11 mouse cellular contexts compared by ENCODE assay signal in genomic region chr7:19821633-19822032, GRCm38 (mm10). TPM values are rescaled to one million over a fixed set of nuclear protein-coding genes. Genes with fewer than 3 reads are reported as not detected.
DNase-seq lines count a peak whose midpoint lies in the region; ATAC-seq and TF ChIP-seq lines count a peak whose summit lies in the region.
"Had no signal": no experiment of that assay in that cellular context is flagged by ENCODE, and none has a peak within 500 bp of the region (broad histone marks: within the 10 kb centered on the region; RNA-seq: fewer than 3 reads in every experiment).

No protein-coding gene starts in this region.

- peaks cover 42% of the 10 kb centered on the region for H3K4me1 ChIP-seq in heart, embryonic 13.5 days
- peaks cover 36% of the 10 kb centered on the region for H3K4me1 ChIP-seq in neural tube, embryonic 13.5 days (replicated peaks)
- H3K4me1 ChIP-seq in neural tube, embryonic 15.5 days, result peaks cover 27% of the 10 kb centered on the region
- H3K4me1 ChIP-seq in limb, embryonic 14.5 days (ENCODE audit: control insufficient read depth, insufficient read depth, low read length), result peaks cover 30% of the 10 kb centered on the region
- H3K4me1 ChIP-seq in forebrain, embryonic 10.5 days, result peaks cover 40% of the 10 kb centered on the region

- H3K4me3 ChIP-seq in heart, embryonic 13.5 days, result peak overlapping the region; percentile 60
- H3K4me3 ChIP-seq in neural tube, embryonic 13.5 days, result 0 out of 2 replicates have a peak overlapping the region, but pooled peaks have one; percentile 34
- no peak overlapping the region for H3K4me3 ChIP-seq in neural tube, embryonic 15.5 days (replicated peaks)
- no peak overlapping the region; the same call in 1 of the 2 replicates for H3K4me3 ChIP-seq in limb, embryonic 14.5 days (replicated peaks; ENCODE audit: low read length)
- H3K4me3 ChIP-seq in forebrain, embryonic 10.5 days, result no peak overlapping the region

- no peak for ATAC-seq in heart, embryonic 13.5 days (ENCODE audit: extremely low read depth, insufficient number of reproducible peaks, low FRiP score, low TSS enrichment)
- no peak for ATAC-seq in neural tube, embryonic 13.5 days (ENCODE audit: low read depth)
- no peak for ATAC-seq in neural tube, embryonic 15.5 days (ENCODE audit: low FRiP score)
- ATAC-seq in limb, embryonic 14.5 days (ENCODE audit: low FRiP score, low read depth), result no peak
- ATAC-seq: midbrain, embryonic 16.5 days had no signal

- TF ChIP-seq POLR2A in limb, embryonic 14.5 days (IDR thresholded peaks at IDR 0.05; ENCODE audit: borderline replicate concordance, extremely low read depth, insufficient read depth, insufficient read length), result no peak

- H3K4me2 ChIP-seq in heart, embryonic 13.5 days, result peak overlapping the region; percentile 83
- H3K4me2 ChIP-seq in neural tube, embryonic 13.5 days, result no peak overlapping the region
- H3K4me2 ChIP-seq in neural tube, embryonic 15.5 days, result no peak overlapping the region
- H3K4me2 ChIP-seq in limb, embryonic 14.5 days (replicated peaks; ENCODE audit: low read depth, low read length, severe bottlenecking), result peak overlapping the region; percentile 63; the same call in 1 of the 2 replicates

- 59% methylated on average over 7 of the region's 7 CpGs for WGBS in heart, embryonic 13.5 days
- WGBS in neural tube, embryonic 13.5 days, result 49% methylated on average over 7 of the region's 7 CpGs
- WGBS in neural tube, embryonic 15.5 days, result 63% methylated on average over 7 of the region's 7 CpGs
- WGBS in limb, embryonic 14.5 days, result 54% methylated on average over 7 of the region's 7 CpGs
- WGBS in forebrain, embryonic 10.5 days, result 51% methylated on average over 7 of the region's 7 CpGs

- no peak overlapping the region for H3K27ac ChIP-seq in heart, embryonic 13.5 days (replicated peaks)
- no peak overlapping the region for H3K27ac ChIP-seq in neural tube, embryonic 13.5 days (replicated peaks)
- no peak overlapping the region for H3K27ac ChIP-seq in neural tube, embryonic 15.5 days (replicated peaks)
- no peak overlapping the region for H3K27ac ChIP-seq in limb, embryonic 14.5 days (replicated peaks; ENCODE audit: low read depth, low read length)
- H3K27ac ChIP-seq in forebrain, embryonic 10.5 days, result no peak overlapping the region

- H3K9me3 ChIP-seq in heart, embryonic 13.5 days, result no peaks in the 10 kb centered on the region
- no peaks in the 10 kb centered on the region for H3K9me3 ChIP-seq in neural tube, embryonic 13.5 days
- no peaks in the 10 kb centered on the region for H3K9me3 ChIP-seq in neural tube, embryonic 15.5 days (replicated peaks)
- 0 out of 2 replicates have a peak, but pooled peaks cover 5% of the 10 kb centered on the region for H3K9me3 ChIP-seq in limb, embryonic 14.5 days (ENCODE audit: control insufficient read depth, low read length)
- H3K9me3 ChIP-seq in forebrain, embryonic 10.5 days, result peaks cover 6% of the 10 kb centered on the region; the same call in 1 of the 2 replicates

- H3K9ac ChIP-seq in heart, embryonic 13.5 days, result no peak overlapping the region
- no peak overlapping the region for H3K9ac ChIP-seq in neural tube, embryonic 13.5 days
- no peak overlapping the region for H3K9ac ChIP-seq in neural tube, embryonic 15.5 days (replicated peaks)
- no peak overlapping the region for H3K9ac ChIP-seq in limb, embryonic 14.5 days (ENCODE audit: low read depth, low read length, severe bottlenecking)

- peaks cover 43% of the 10 kb centered on the region for H3K27me3 ChIP-seq in heart, embryonic 13.5 days (replicated peaks)
- H3K27me3 ChIP-seq in neural tube, embryonic 13.5 days, result peaks cover 77% of the 10 kb centered on the region
- H3K27me3 ChIP-seq in neural tube, embryonic 15.5 days (replicated peaks), result peaks cover 69% of the 10 kb centered on the region
- H3K27me3 ChIP-seq in limb, embryonic 14.5 days (ENCODE audit: control insufficient read depth, insufficient read depth, low read length), result peaks cover 27% of the 10 kb centered on the region
- H3K27me3 ChIP-seq in forebrain, embryonic 10.5 days (ENCODE audit: poor library complexity, severe bottlenecking), result peaks cover 85% of the 10 kb centered on the region

- H3K36me3 ChIP-seq in heart, embryonic 13.5 days, result no peaks in the 10 kb centered on the region
- H3K36me3 ChIP-seq in neural tube, embryonic 13.5 days, result no peaks in the 10 kb centered on the region
- H3K36me3 ChIP-seq in neural tube, embryonic 15.5 days, result no peaks in the 10 kb centered on the region
- H3K36me3 ChIP-seq in limb, embryonic 14.5 days (ENCODE audit: control insufficient read depth, insufficient read depth, low read length), result no peaks in the 10 kb centered on the region
- H3K36me3 ChIP-seq in forebrain, embryonic 10.5 days (replicated peaks), result no peaks in the 10 kb centered on the region

- DNase-seq in heart, postnatal 4 days, result no peak
- DNase-seq in limb, embryonic 14.5 days (ENCODE audit: low spot score), result no peak
- DNase-seq in adrenal gland, postnatal 25 days, result no peak
- no peak for DNase-seq in forebrain, embryonic 10.5 days (ENCODE audit: extremely low spot score, low spot score)
- no peak for DNase-seq in right cerebral cortex, adult 18-20 months

RNA-seq across cellular contexts. Expression of gene Bcl3, which starts 0.9 kb away (rescaled TPM):
- polyA plus RNA-seq in heart, embryonic 13.5 days (2015; fragmentation: Nextera tagmentation; extraction: Ambion mirVana), result 1.5 and 1.9 TPM in 2 replicates
- 1 to 10 TPM; 4.0 TPM for total RNA-seq in heart, postnatal 4 days (2021)
- polyA plus RNA-seq in neural tube, embryonic 13.5 days (2015; fragmentation: Nextera tagmentation; extraction: Ambion mirVana), result 0.32 and 1.8 TPM in 2 replicates
- polyA plus RNA-seq in neural tube, embryonic 15.5 days (2015; fragmentation: Nextera tagmentation; extraction: Ambion mirVana), result 1.2 and 5.2 TPM in 2 replicates
- polyA plus RNA-seq in limb, embryonic 14.5 days (2012; rRNA removed), result 5.5 and 7.6 TPM in 2 replicates
- 3.1 and 4.7 TPM in 2 replicates for polyA plus RNA-seq in limb, embryonic 14.5 days (2014; fragmentation: Nextera tagmentation; extraction: Ambion mirVana)
- 26.5 and 34.5 TPM in 2 replicates for total RNA-seq in adrenal gland, postnatal 25 days (2021)
- polyA plus RNA-seq in forebrain, embryonic 10.5 days (2016; fragmentation: Nextera tagmentation; extraction: Ambion mirVana), result 0.91 and 1.4 TPM in 2 replicates

RNA-seq across cellular contexts. Expression of gene Cblc, which starts 25.0 kb away (rescaled TPM):
- 0.59 and 0.68 TPM in 2 replicates for polyA plus RNA-seq in heart, embryonic 13.5 days (2015; fragmentation: Nextera tagmentation; extraction: Ambion mirVana)
- not detected for total RNA-seq in heart, postnatal 4 days (2021)
- polyA plus RNA-seq in neural tube, embryonic 13.5 days (2015; fragmentation: Nextera tagmentation; extraction: Ambion mirVana), result not detected in 2 replicates
- polyA plus RNA-seq in neural tube, embryonic 15.5 days (2015; fragmentation: Nextera tagmentation; extraction: Ambion mirVana), result 0.69 and 2.2 TPM in 2 replicates
- polyA plus RNA-seq in limb, embryonic 14.5 days (2012; rRNA removed), result 5.2 and 5.9 TPM in 2 replicates
- 7.5 and 8.6 TPM in 2 replicates for polyA plus RNA-seq in limb, embryonic 14.5 days (2014; fragmentation: Nextera tagmentation; extraction: Ambion mirVana)
- total RNA-seq in adrenal gland, postnatal 25 days (2021), result 0.55 TPM in 1 of 2 replicates, not detected in the other
- 0.53 and 1.2 TPM in 2 replicates for polyA plus RNA-seq in forebrain, embryonic 10.5 days (2016; fragmentation: Nextera tagmentation; extraction: Ambion mirVana)
- total RNA-seq: hematopoietic stem cell, adult 5-6 weeks; left cerebral cortex, postnatal 14 days had no signal

RNA-seq across cellular contexts. Expression of gene Gm19345, which starts 30.2 kb away (rescaled TPM):
- polyA plus RNA-seq in heart, embryonic 13.5 days (2015; fragmentation: Nextera tagmentation; extraction: Ambion mirVana), result not detected in 2 replicates
- total RNA-seq in heart, postnatal 4 days (2021), result not detected
- polyA plus RNA-seq in neural tube, embryonic 13.5 days (2015; fragmentation: Nextera tagmentation; extraction: Ambion mirVana), result 5.2 and 6.6 TPM in 2 replicates
- polyA plus RNA-seq in neural tube, embryonic 15.5 days (2015; fragmentation: Nextera tagmentation; extraction: Ambion mirVana), result 14.3 and 17.3 TPM in 2 replicates
- 0.12 and 0.13 TPM in 2 replicates for polyA plus RNA-seq in limb, embryonic 14.5 days (2012; rRNA removed)
- polyA plus RNA-seq in limb, embryonic 14.5 days (2014; fragmentation: Nextera tagmentation; extraction: Ambion mirVana), result not detected in 2 replicates
- total RNA-seq in adrenal gland, postnatal 25 days (2021), result 0.55 and 1.6 TPM in 2 replicates
- polyA plus RNA-seq in forebrain, embryonic 10.5 days (2016; fragmentation: Nextera tagmentation; extraction: Ambion mirVana), result 0.26 TPM in 1 of 2 replicates, not detected in the other
- total RNA-seq: hematopoietic stem cell, adult 5-6 weeks had no signal

RNA-seq across cellular contexts. Expression of gene Ceacam16, which starts 39.5 kb away (rescaled TPM):
- polyA plus RNA-seq in heart, embryonic 13.5 days (2015; fragmentation: Nextera tagmentation; extraction: Ambion mirVana), result 0.13 TPM in 1 of 2 replicates, not detected in the other
- under 1 TPM in 1 of 2 experiments, not detected in 1; 0.38 TPM for total RNA-seq in heart, postnatal 4 days (2021)
- 0.36 and 0.48 TPM in 2 replicates for polyA plus RNA-seq in neural tube, embryonic 13.5 days (2015; fragmentation: Nextera tagmentation; extraction: Ambion mirVana)
- 0.69 and 1.2 TPM in 2 replicates for polyA plus RNA-seq in neural tube, embryonic 15.5 days (2015; fragmentation: Nextera tagmentation; extraction: Ambion mirVana)
- polyA plus RNA-seq in limb, embryonic 14.5 days (2012; rRNA removed), result 0.11 and 0.18 TPM in 2 replicates
- polyA plus RNA-seq in limb, embryonic 14.5 days (2014; fragmentation: Nextera tagmentation; extraction: Ambion mirVana), result not detected in 2 replicates
- total RNA-seq in adrenal gland, postnatal 25 days (2021), result not detected in 2 replicates
- not detected in 2 replicates for polyA plus RNA-seq in forebrain, embryonic 10.5 days (2016; fragmentation: Nextera tagmentation; extraction: Ambion mirVana)
- total RNA-seq: left cerebral cortex, postnatal 14 days had no signal

RNA-seq across cellular contexts. Expression of gene Bcam, which starts 50.8 kb away (rescaled TPM):
- polyA plus RNA-seq in heart, embryonic 13.5 days (2015; fragmentation: Nextera tagmentation; extraction: Ambion mirVana), result 223 and 250 TPM in 2 replicates
- 100 to 1,000 TPM; 263 to 285 TPM for total RNA-seq in heart, postnatal 4 days (2021)
- 14.2 and 16.6 TPM in 2 replicates for polyA plus RNA-seq in neural tube, embryonic 13.5 days (2015; fragmentation: Nextera tagmentation; extraction: Ambion mirVana)
- polyA plus RNA-seq in neural tube, embryonic 15.5 days (2015; fragmentation: Nextera tagmentation; extraction: Ambion mirVana), result 26.3 and 37.0 TPM in 2 replicates
- polyA plus RNA-seq in limb, embryonic 14.5 days (2012; rRNA removed), result 94.3 and 108 TPM in 2 replicates
- 114 and 116 TPM in 2 replicates for polyA plus RNA-seq in limb, embryonic 14.5 days (2014; fragmentation: Nextera tagmentation; extraction: Ambion mirVana)
- total RNA-seq in adrenal gland, postnatal 25 days (2021), result 37.2 TPM in 2 replicates
- polyA plus RNA-seq in forebrain, embryonic 10.5 days (2016; fragmentation: Nextera tagmentation; extraction: Ambion mirVana), result 33.1 and 37.3 TPM in 2 replicates

Comparison
In these comparisons a context has a peak if more than half of its experiments do, and no peak if none do; other contexts are left out.
1. H3K4me3 ChIP-seq: peak in heart, embryonic 13.5 days (single experiment) and neural tube, embryonic 13.5 days (single experiment); none in neural tube, embryonic 15.5 days (single experiment), limb, embryonic 14.5 days (single experiment) and forebrain, embryonic 10.5 days (single experiment).
2. H3K4me2 ChIP-seq: peak in heart, embryonic 13.5 days (single experiment) and limb, embryonic 14.5 days (single experiment); none in neural tube, embryonic 13.5 days (single experiment) and neural tube, embryonic 15.5 days (single experiment).